Mouse (Mus musculus): Measurements from ENCODE around the gene Mndal. TPM values are rescaled to one million over a fixed set of nuclear protein-coding genes. Genes with fewer than 3 reads are reported as not detected.
"Not testable (repeated sequence)": the region's sequence is repeated elsewhere in the genome, so short reads cannot be mapped to it uniquely, and the experiment has no call there.

Mndal gene
- polyA plus RNA-seq, 1 experiment = 1.7 TPM

DNA sequence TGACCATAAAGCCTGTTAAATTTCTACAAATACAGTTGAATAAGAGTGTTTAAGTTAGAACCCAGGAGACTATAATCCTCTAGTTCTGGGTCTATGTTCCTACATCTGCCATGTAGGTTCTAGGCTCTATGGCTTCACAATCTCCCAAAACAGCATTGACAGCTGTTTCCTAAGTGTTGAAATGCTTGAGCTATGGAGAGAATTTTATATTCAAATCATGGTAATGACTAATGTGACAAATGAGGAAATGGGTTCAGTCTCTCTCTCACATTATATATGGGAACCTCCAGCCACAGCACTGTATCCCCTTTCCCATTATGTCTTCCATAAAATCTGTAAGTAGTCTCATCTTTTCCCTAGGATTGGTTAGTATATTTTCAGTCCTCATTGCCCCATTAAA, 33.9 kb downstream of the Mndal start:
- DNase-seq (ENCODE audit: low read depth, low spot score) = not testable (repeated sequence)

DNA sequence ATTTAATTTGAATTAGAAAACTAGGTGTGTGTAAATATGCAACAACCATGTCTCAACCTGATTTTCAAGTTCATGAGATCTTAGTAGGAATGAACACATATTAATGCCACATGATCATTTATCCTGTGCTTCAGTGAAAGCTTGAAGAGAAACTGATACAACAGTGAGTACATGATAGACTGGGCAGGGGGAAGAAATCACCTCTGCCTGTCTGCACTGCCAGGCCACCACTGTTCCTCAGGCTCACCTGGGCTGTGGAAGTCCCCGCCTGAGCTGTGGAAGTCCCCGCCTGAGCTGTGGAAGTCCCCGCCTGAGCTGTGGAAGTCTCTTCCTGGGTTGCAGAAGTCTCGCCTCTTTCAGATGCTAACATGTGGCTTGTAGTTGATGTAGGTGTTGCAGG, 36.4 kb downstream of the Mndal start:
- 93% methylated on average over 4 of the region's 4 CpGs for WGBS
- DNase-seq (ENCODE audit: low read depth, low spot score) = not testable (repeated sequence)

DNA sequence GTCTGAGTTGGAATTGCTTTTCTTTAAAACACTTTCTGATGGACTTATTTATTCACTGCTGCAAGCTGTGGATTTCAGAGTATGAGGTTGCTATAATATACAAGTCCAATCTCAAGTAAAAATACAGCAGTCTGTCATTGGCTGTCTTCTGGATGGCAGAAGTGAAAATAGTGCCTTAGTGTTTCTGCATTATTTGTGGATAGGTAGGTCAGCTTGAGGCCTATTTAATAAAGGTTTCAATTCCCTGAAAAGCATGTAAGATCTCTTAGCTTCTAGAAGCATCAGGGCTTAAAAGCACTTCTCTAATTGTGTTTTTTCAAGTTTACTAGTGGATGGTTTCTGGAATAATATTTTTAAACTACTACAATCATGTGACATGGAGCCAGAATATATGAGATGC, 52.5 kb downstream of the Mndal start:
- DNase-seq (ENCODE audit: low read depth, low spot score) = not testable (repeated sequence)

DNA sequence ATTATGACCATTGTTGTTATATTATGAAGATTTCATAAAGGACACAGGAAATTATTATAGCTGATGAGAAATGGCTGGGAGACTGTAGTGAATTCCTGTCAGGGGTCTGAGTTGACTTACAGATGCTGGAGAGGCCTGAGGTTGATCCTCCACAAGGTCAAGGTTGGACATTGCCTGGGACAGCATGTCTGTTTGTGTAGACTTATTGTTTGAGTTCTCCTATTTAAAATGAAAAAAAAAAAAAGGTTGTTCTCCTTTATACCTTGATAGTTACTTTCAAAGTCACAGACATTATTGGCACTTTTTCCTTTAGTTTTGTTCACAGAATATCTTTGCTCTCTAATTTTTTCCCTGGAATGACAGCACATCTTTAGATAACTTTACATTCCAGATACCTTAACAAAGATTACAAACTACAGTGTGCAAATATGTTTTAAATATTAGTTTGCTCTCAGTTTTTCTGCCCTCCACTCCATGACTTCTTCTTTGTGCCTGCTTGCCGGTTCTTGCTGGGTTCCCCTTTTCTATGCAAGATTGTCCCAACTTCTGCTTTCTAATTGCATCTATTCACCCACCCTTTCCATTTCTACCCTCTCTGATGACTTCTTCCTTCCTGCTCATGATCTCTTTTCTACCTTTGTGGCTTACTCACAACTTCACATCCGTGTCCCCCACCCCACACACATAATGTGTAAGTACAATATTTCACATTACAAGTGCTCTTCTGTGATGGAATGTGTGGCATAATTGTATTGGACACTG, 55.1 kb downstream of the Mndal start:
- 73% methylated on average over 1 of the region's 2 CpGs for WGBS
- not testable (repeated sequence) for DNase-seq (ENCODE audit: low read depth, low spot score)

DNA sequence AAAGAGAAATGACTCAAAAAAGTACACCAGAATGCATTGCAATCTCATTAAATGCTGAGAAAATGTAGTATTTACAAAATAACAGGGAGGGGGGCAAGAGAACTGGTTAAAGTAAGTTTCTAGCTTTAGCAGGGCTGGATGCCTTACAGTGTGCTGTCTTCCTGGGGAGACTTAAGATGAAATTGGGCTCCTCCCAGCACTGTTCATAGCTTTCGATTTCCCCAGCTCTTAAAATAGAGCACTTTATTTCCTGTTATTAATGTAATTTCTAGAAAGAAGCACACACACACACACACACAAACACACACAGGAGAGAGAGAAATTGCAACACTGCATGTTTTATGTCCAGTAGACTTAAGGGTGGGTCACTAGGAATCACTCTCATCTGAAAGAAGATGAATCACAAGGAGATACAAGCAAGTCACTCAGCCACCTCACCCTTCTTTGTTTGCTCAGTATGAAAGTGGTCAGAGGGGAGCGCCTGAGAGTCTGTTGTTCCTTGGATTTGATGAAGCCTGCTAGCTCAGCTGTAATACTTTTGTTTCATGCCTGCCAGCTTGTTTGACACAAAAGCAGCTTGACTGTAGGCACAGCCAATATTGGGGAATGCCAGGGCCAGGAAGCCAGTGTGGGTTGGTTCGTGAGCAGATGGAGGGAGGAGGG, 62.2 kb downstream of the Mndal start:
- not testable (repeated sequence) for DNase-seq (ENCODE audit: low read depth, low spot score)
- WGBS = 32% methylated on average over 3 of the region's 3 CpGs

DNA sequence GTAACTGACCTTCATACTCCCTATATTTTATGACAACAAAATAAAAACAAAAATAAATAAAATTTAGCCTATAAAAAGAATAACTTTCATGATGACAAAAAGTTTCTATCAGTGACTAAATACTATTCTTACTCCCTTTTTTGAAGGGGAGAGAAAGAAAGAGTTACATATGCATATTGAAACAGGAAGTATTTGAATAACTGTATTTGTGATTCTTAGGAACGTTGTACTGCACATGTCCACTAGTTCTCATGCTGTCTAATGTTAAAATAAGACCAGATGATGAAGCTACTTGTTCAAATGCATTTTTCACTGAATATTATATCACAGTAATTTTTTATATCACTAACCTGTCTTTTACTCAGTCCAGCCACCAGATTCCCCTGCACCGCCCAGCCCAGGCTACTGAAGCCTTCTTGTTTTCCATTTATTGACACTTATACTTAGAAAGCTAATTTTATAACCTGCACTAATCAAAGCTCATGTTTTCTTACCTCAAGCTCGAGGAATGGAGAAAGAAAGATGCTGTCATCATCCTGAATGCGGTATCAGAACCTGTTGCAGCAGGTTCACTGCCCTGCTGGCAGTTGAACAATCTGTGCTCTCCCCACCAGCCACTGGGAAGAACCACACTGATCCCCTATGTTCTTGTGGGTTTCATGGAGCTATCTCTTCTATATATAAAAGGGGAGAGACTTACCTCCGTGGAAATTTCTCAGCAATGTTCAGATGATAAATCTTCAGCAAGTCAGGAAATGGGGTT, 62.9 kb downstream of the Mndal start:
- not testable (repeated sequence) for DNase-seq (ENCODE audit: low read depth, low spot score)
- 52% methylated on average over 5 of the region's 5 CpGs for WGBS

DNA sequence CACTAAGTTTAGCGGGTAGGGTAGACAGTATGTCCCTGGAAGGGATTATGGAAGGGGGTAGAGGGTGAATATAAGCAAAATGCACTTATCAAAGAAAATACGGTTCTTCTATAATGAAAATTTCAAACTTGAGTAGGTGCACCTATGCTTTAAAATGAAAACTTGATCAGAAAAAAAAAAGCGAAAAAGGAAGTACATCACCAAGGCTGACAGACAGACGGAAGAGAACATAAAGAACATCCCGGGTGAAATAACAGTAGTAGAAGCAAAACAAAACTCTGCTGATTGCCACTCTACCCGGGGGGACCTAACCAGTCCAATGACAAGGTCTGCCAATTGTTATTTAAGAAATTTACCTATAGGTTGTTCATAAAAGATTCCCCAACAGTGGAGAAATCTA, 64.0 kb downstream of the Mndal start:
- WGBS = 75% methylated on average over 6 of the region's 6 CpGs
- DNase-seq (ENCODE audit: low read depth, low spot score) = not testable (repeated sequence)

DNA sequence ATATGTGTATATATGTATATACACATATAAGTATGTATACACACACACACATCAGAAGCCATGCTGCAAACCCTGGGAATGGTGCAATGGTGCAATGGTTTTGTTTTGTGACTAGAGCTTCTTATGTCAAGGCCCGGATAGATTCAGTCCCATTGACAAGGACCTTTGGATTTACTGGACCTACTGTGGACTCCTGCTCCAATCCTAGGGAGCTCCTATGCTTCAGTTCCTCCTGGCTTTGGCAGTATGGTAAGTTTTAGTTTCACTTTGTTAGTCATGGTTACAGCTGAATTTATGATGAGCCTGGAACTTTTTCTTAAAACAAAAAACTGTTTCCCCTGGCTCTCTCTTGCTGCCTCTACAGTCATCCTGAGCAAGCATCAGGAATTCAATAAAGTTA, 65.2 kb downstream of the Mndal start:
- not testable (repeated sequence) for DNase-seq (ENCODE audit: low read depth, low spot score)
- WGBS = 70% methylated on average over 1 of the region's 1 CpGs

DNA sequence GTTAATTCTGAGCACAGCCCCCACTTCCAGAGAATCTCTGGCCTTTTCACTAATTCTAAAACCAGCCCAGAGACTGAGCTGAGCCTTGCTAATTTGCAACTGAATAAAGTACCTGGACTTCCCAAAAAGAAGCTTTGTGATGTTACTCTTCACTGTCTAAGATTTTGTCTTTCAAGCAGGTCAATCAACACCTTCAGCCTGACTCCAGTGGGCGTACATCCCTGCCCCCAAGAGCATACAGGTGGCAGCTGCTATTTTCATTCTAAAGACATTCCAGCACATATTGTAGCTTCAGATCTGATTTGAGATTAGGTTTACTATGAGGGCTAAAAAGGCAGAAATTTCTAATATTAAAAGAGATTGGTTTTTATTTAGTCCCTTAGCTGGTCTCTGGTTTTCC, 73.7 kb downstream of the Mndal start:
- not testable (repeated sequence) for DNase-seq (ENCODE audit: low read depth, low spot score)
- 86% methylated on average over 1 of the region's 1 CpGs for WGBS

DNA sequence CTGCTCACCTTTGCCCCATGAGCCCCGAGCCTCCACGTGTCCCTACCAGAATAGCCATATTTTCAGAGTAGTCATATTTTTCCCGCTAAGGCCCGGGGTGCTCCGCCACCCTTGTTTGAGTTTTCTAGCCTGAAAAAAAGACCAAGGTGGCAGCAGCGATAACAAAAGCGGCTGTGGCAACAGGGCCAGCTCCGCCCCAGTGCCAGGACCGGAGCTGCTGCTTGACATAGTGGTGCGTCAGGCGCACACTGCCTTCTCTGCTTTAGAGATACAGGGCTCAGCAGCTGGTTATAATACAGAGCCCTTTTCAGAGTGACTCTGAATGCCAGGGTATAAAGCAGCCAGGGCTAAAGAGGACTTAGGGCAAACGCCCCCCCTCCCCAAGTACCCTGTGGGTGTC, 75.8 kb downstream of the Mndal start:
- 84% methylated on average over 12 of the region's 12 CpGs for WGBS
- no peak for DNase-seq (ENCODE audit: low read depth, low spot score)

DNA sequence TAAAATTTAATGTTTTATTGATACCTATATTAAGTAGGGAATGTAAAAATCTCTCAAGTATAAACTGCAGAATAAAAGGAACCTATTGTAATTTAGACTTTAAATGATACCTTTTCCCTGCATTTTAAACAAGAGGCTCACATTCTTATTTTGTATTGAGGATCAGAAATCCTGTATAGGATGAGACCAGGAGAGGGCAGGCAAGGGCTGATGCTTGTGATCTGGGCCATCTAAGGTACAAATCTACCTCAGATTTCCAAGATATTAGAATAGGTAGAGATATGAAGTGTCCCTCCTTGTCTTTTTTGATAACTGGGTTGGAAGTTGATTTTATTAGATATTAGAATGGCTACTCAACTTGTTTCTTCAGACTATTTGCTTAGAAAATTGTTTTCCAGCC, 88.6 kb downstream of the Mndal start:
- DNase-seq (ENCODE audit: low read depth, low spot score) = not testable (repeated sequence)

DNA sequence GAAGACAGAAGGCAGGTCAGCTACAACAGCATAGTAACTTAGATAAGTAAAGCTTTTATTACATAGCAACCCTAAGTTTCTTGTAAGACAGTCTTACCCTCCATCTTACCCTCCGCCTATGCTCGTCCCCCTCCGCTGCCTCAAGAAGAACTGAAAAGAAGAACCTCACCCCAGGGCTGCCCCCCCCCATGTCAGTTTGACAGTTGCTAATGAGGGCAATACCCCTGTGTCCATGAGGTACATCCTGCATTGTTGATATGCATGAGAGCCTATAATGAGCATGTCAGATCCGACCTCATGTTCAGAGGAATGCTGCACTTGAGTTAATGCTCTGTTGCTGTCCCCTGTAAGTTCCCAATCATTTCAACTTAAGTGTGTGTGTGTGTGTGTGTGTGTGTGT, 89.4 kb downstream of the Mndal start:
- 75% methylated on average over 4 of the region's 4 CpGs for WGBS
- not testable (repeated sequence) for DNase-seq (ENCODE audit: low read depth, low spot score)

DNA sequence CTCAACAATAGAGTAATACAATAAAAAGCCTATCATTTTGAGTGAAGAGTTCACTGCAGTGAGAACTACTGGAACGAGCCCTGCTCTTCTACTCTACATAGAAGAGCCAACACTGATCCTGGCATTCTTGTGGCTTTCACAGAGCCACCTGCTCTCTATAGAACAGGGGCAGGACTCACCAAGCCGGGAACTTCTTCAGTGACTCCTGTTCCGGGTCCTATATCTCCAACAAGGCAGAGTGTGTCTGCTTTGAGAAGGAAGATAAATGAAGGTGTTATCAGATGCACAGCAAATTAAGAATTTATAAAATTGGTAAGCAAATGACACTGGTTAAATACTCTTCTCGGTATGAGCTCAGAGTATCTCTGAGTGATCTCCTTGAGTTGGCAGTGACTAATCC, 96.1 kb downstream of the Mndal start:
- WGBS = 78% methylated on average over 4 of the region's 4 CpGs
- DNase-seq (ENCODE audit: low read depth, low spot score) = not testable (repeated sequence)

DNA sequence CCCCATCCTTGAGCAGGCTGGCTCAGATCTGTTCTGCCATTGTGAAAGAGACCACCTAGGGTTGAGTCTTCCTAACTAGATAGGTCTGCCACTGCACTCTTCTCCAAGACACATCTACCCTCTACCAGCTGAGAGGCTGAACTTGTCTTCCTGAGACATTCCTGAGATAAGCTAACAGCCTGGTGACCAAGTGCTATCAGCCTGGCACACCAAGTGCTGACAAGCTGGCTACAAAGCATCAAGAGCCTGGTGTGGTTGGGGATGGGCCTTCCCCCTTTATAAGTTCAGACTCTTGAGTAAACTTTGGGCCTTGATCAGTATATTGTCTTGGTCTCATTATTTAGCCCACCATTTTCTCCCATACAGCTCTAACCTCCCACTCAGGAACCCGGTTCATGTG, 97.5 kb downstream of the Mndal start:
- WGBS = 88% methylated on average over 1 of the region's 1 CpGs
- DNase-seq (ENCODE audit: low read depth, low spot score) = no peak

DNA sequence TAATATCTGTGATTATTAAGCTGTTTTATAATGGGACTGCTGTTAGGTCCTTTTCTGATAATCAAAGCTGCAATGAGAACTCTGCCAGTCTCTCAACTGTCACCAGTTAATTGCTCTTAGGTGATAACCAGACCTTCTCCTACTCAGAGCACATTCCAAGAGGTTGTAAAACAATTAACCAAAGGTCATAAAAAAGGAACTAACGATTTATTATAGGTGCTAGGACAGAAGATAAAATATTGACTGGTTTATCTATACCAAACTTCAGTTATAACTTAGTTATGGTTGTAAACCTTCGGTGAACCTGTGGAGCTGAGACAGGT, 120.8 kb downstream of the Mndal start:
- not testable (repeated sequence) for DNase-seq (ENCODE audit: low read depth, low spot score)
- 10% methylated on average over 2 of the region's 2 CpGs for WGBS

DNA sequence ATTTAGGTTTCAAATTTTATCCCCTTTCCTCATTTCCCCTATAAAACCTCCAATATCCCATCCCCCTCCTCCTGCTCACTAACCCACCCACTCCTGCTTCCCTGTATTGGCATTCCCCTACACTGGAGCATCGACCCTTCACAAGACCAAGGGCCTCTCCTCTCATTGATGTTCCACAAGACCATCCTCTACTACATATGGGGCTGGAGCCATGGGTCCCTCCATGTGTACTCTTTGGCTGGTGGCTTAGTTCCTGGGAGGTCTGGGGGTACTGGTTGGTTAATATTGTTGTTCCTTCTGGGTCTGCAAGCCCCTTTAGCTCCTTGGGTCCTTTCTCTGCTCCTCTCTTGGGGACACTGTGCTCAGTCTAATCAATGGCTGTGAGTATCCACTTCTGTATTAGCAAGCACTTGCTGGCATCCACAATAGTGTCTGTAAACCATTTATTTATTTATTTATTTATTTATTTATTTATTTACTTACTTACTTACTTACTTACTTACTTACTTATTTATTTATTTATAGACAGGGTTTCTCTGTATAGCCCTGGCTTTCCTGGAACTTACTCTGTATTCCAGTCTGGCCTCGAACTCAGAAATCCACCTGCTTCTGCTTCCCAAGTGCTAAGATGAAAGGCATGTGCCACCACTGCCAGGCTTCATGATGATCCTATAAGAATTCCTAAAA, 121.4 kb downstream of the Mndal start:
- not testable (repeated sequence) for DNase-seq (ENCODE audit: low read depth, low spot score)
- 38% methylated on average over 2 of the region's 2 CpGs for whole genome bisulfite sequencing

DNA sequence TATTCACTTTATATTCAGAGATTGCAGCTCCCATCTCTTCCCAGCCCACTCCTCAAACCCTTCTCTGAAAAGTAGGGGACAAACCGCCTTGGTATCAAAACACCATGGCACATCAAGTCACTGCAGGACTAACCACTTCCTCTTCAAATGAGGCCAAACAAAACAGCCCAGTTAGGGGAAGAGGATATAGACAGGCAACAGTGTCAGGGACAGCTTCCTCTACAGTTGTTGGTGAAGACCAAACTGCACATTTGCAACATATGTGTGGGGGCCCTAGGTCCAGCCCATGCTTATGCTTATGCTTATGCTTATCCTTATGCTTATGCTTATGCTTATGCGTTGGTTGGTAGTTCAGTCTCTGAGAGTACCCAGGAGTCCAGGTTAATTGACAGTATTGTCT, 133.0 kb downstream of the Mndal start:
- not testable (repeated sequence) for DNase-seq (ENCODE audit: low read depth, low spot score)
- WGBS = 87% methylated on average over 2 of the region's 2 CpGs

DNA sequence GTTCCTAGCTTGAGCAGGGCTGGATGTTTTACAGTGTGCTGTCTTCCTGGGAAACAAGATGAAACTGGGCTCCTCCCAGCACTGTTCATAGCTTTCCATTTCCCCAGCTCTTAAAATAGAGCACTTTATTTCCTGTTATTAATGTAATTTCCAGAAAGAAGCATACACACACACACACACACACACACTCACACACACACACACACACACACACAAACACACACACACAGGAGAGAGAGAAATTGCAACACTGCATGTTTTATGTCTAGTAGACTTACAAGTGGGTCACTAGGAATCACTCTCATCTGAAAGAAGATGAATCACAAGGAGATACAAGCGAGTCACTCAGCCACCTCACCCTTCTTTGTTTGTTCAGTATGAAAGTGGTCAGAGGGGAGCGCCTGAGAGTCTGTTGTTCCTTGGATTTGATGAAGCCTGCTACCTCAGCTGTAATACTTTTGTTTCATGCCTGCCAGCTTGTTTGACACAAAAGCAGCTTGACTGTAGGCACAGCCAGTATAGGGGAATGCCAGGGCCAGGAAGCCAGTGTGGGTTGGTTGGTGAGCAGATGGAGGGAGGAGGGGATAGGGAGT, 139.5 kb downstream of the Mndal start:
- DNase-seq (ENCODE audit: low read depth, low spot score) = not testable (repeated sequence)
- WGBS = 35% methylated on average over 2 of the region's 2 CpGs

DNA sequence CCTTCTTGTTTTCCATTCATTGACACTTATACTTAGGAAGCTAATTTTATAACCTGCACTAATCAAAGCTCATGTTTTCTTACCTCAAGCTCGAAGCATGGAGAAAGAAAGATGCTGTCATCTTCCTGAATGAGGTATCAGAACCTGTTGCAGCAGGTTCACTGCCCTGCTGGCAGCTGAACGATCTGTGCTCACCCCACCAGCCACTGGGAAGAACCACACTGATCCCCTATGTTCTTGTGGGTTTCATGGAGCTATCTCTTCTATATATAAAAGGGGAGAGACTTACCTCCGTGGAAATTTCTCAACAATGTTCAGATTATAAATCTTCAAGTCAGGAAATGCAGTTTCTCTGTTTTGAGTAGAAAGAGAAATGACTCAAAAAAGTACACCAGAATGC, 140.1 kb downstream of the Mndal start:
- not testable (repeated sequence) for DNase-seq (ENCODE audit: low read depth, low spot score)
- WGBS = 35% methylated on average over 3 of the region's 3 CpGs

DNA sequence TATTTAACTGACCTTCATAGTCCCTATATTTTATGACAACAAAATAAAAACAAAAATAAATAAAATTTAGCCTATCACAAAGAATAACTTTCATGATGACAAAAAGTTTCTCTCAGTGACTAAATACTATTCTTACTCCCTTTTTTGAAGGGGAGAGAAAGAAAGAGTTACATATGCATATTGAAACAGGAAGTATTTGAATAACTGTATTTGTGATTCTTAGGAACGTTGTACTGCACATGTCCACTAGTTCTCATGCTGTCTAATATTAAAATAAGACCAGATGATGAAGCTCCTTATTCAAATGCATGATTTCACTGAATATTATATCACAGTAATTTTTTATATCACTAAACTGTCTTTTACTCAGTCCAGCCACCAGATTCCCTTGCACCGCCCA, 140.5 kb downstream of the Mndal start:
- WGBS = 71% methylated on average over 2 of the region's 2 CpGs
- not testable (repeated sequence) for DNase-seq (ENCODE audit: low read depth, low spot score)

All from large intestine, adult 2 months (tissue).